Mouse (Mus musculus) megakaryocyte, embryonic 14.5 days (primary cell): Measurements from ENCODE around the gene Dda1. TPM values are rescaled to one million over a fixed set of nuclear protein-coding genes. Genes with fewer than 3 reads are reported as not detected.
A peak's percentile ranks its signal among the peaks of the same experiment; 100 is the strongest.

ENCODE experiments used
- H3K27me3 ChIP-seq: replicated peaks from 2 replicates; pipeline ENCODE3; 2012; ENCODE audit warnings: inconsistent platforms
- H3K36me3 ChIP-seq: replicated peaks from 2 replicates; pipeline ENCODE3; 2012; ENCODE audit warnings: low read length, inconsistent platforms, mixed read lengths
- H3K4me1 ChIP-seq: 2 replicates; pipeline ENCODE4 v1.6.1; 2012; ENCODE audit warnings: inconsistent platforms
- H3K4me3 ChIP-seq: replicated peaks from 2 replicates; pipeline ENCODE3; 2012; ENCODE audit warnings: moderate library complexity, mild to moderate bottlenecking, inconsistent platforms
- H3K9me3 ChIP-seq: 2 replicates; pipeline ENCODE4 v1.6.1; 2012; ENCODE audit warnings: inconsistent platforms
- FLI1 ChIP-seq: IDR thresholded peaks from 2 replicates; pipeline ENCODE4 v1.6.1; 2012; ENCODE audit warnings: low read length, inconsistent platforms, mixed read lengths
- GATA1 ChIP-seq: IDR thresholded peaks from 3 replicates; pipeline ENCODE4 v1.6.1; 2012; ENCODE audit warnings: mixed read lengths, low read length, inconsistent platforms, borderline replicate concordance
- polyA plus RNA-seq: library from polyadenylated mRNA; stranded (reverse); fragments of >175 nt; gene quantifications from 2 replicates; pipeline ENCODE4 v1.2.3, GENCODE M21; 2012; ENCODE audit warnings: low replicate concordance; ENCODE audit not compliant: insufficient read depth

Gene Dda1
- polyA plus RNA-seq, 1 experiment: 346 TPM

DNA sequence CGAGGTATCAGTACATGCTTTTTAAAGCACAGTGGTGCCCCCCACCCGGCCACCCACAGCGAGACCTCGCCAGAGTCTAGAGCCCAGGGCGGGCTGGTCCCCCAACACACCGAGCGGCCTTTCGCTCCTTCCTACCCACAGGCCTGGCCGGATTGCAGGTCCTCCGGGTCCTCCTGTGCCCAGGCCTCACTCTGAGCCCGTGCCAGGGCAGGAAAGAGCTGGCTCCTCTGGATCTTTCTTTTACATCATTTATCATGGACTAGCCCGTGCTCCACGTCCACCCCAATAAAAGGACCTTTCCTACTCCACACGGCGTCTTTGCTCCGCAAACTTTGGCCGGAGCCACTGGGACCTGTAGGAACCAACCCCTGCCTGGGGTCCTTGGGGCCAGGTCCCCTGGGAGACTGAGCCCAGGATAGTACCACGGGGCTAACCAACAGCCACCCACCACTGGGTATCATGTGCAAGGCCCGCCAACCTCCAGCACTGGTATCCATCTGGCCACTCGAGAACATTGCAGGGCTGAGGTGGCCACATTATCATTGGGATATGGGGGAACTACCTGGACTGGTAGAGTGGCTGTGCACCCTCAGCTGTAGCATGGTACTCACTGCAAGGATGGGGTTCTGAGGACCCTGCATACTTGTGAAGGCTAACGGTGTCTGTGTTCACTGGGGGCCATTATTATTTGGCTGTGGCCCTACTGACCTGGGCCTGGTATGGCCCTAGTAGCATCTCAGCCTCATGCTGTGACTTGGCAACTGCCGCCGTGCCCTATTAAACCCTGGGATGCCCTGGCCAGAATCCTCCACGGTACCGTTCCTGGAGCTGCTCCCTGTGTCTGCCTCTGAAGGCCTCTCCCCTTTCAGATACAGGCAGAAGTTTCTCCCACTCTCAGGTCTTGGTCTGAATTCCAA lies 6.0 kb downstream of the Dda1 start:
- TF ChIP-seq FLI1 (no peak), GATA1 (no peak)
- Histone ChIP-seq H3K4me1 (peaks cover 50% of the 10 kb centered on the region), H3K27me3 (peaks cover 2% of the 10 kb centered on the region), H3K36me3 (peaks cover 57% of the 10 kb centered on the region), H3K9me3 (no peaks in the 10 kb centered on the region), H3K4me3 (peak overlapping the region; percentile 94)

DNA sequence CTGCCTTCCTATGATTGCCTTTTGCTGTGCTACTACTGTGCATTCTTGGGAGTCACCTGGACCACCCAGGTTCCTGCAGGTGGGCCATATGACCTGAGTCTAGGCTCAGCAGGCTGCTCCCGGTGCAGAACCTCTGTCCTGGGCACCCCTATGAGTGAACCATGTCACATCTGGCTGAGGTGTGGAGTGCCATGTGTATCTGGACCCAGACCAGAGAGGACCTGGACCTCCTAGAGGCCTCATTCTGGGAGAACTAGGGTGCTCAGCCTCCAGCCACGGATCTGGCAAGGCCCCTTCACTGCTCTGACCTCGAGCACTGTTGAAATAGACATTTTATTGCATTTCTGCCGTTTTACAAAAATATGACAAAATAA lies 6.7 kb downstream of the Dda1 start:
- TF ChIP-seq GATA1 (no peak), FLI1 (no peak)
- Histone ChIP-seq H3K27me3 (peaks cover 2% of the 10 kb centered on the region), H3K9me3 (no peaks in the 10 kb centered on the region), H3K36me3 (peaks cover 51% of the 10 kb centered on the region), H3K4me3 (peak overlapping the region; percentile 94), H3K4me1 (peaks cover 43% of the 10 kb centered on the region)

DNA sequence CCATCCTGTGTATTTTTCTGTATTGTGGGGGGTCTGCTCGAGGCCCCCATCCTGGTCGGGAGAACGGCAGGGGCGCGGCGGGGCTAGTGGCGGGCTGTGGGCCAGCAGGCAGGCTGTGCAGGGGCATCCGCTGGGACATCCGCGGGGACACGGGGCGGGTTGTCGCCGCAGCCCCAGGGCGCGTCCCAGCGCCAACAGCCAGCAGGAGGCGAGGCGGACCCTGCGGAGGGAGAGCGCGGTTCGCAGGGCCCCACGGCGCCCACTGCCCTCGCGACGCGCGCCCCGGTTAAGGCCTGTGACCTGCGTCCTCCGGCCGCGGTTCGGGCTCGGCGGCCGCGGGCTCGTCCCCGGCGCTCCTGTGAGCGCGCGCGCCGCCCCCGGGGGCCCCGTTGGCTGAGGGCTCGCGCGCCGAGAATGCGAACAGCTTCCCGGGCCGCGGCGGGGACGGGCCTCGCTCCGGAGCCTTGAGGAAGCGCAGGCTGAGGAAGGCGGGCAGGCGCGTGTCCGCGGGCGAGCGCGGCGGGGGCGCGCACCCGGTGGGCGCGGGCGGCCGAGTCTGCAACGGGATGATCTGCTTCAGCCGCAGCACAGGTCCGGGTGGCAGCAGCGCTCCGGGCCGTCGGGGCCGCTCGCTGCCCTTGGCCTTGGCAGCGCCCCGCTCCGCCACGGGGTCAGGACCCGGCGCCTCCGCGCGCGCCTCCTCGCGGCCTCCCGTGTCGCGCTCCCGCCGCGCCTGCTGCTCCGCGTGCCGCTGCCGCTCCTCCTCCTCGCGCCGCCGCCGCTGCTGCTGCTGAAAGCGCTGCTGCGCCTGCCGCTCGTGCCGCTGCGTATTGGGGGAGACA lies 7.3 kb downstream of the Dda1 start:
- TF ChIP-seq GATA1 (no peak), FLI1 (no peak)
- Histone ChIP-seq H3K4me3 (peak overlapping the region; percentile 94), H3K36me3 (peaks cover 45% of the 10 kb centered on the region)

DNA sequence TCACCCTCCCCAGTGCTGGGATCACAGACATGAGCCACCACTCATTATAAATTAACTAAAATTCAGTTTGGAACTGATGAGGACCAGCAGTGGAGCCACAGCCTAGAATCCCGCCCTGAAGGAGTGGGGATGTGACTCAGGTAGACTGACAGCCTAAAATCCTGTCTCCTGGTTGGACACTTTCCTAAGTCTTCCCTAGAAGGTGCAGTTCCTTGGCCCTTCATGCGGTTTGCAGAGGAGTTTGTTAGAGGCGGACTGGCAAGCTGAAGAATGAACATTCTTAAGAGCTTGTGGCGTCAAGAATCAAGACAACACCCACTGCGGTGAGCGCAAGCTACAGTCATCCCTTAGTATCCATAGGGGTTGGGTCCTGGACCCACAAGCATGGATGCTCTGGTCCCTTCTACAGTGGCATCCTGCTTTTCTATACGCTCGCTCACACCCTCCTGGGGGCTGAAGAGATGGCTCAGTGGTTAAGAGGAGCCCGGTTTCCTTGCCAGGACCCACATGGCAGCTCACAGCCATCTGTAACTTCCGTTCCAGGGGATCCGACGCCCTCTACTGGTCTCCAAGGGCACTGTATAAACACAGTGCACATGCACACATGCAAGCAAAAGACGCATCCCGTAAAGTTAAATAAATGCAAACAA lies 8.3 kb downstream of the Dda1 start:
- peaks cover 35% of the 10 kb centered on the region for H3K36me3 ChIP-seq
- no peaks in the 10 kb centered on the region for H3K9me3 ChIP-seq
- peaks cover 7% of the 10 kb centered on the region for H3K27me3 ChIP-seq
- peak overlapping the region; percentile 94 for H3K4me3 ChIP-seq
- TF ChIP-seq FLI1: no peak
- no peak for TF ChIP-seq GATA1
- peaks cover 30% of the 10 kb centered on the region for H3K4me1 ChIP-seq

More for the DNA sequence above, 7.3 kb downstream of the Dda1 start:
- H3K4me1 ChIP-seq: peaks cover 37% of the 10 kb centered on the region
- H3K27me3 ChIP-seq: peaks cover 5% of the 10 kb centered on the region
- H3K9me3 ChIP-seq: no peaks in the 10 kb centered on the region

DNA sequence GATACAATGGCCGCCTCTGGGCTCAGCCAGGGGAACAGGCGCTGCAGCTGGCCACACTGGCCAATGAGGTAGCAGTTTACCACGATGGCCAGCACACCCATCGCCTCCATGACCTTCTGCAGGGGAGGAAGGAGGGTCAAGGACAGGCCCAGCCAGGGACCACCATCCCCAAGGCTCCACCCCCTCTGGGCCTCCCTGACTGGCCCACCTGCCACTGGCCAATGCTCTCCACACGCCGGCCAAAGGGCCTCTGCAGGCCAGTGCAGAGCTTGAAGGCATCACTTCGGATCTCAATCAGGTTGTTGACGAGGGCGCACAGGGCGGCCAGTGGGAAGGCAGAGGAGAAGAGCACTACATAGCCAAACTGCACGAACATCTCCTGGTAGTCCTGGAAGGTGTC lies 9.9 kb downstream of the Dda1 start:
- H3K9me3 ChIP-seq: no peaks in the 10 kb centered on the region
- peaks cover 40% of the 10 kb centered on the region for H3K4me1 ChIP-seq
- peaks cover 19% of the 10 kb centered on the region for H3K36me3 ChIP-seq
- TF ChIP-seq GATA1 (no peak), FLI1 (no peak)
- H3K27me3 ChIP-seq: peaks cover 7% of the 10 kb centered on the region
- no peak overlapping the region for H3K4me3 ChIP-seq

DNA sequence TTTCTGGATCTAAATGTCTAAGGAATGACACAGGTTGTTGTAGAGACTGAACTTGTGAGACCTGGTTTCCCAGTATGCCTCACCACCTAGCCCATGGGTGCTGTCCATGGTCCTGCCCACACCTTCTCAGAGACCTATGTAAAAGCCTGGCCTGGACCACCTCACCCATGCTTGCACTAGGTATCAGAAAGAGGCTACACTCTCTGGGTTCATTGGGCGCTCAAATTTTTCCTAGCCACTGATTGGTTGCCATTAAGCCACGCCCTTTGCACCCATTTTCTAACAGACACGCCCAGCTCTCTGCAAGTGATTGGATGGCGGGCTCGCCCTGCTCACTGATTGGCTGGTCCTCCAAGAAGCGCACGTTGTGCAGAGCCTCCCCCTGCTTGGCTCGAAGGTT lies 14.9 kb downstream of the Dda1 start:
- Histone ChIP-seq H3K27me3 (peaks cover 19% of the 10 kb centered on the region), H3K4me3 (no peak overlapping the region), H3K4me1 (peaks cover 56% of the 10 kb centered on the region), H3K9me3 (no peaks in the 10 kb centered on the region), H3K36me3 (no peaks in the 10 kb centered on the region)
- TF ChIP-seq FLI1: no peak
- no peak for TF ChIP-seq GATA1

DNA sequence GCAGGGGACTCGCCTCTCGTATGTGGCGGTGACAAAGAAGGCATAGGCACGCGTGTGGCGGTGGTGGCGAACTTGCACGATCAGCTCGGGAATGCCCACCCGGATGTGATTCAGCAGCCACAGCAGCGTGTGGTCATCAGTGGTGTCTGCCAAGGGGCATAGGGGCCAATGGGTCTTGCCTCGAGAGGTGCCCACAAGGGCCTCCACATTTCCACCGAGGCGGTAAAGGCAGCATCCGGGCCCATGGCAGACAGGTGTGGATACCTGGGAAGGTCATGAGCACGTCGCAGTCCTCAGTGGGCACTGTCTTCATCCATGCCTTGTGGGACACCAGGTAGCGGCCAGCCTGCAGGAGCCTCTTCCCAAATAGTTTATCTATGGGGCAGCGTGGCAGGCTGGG lies 15.7 kb downstream of the Dda1 start:
- peak overlapping the region; percentile 64 for H3K4me3 ChIP-seq
- peaks cover 17% of the 10 kb centered on the region for H3K27me3 ChIP-seq
- no peaks in the 10 kb centered on the region for H3K9me3 ChIP-seq
- TF ChIP-seq GATA1: no peak
- no peak for TF ChIP-seq FLI1
- H3K36me3 ChIP-seq: peaks cover 2% of the 10 kb centered on the region
- peaks cover 64% of the 10 kb centered on the region for H3K4me1 ChIP-seq

DNA sequence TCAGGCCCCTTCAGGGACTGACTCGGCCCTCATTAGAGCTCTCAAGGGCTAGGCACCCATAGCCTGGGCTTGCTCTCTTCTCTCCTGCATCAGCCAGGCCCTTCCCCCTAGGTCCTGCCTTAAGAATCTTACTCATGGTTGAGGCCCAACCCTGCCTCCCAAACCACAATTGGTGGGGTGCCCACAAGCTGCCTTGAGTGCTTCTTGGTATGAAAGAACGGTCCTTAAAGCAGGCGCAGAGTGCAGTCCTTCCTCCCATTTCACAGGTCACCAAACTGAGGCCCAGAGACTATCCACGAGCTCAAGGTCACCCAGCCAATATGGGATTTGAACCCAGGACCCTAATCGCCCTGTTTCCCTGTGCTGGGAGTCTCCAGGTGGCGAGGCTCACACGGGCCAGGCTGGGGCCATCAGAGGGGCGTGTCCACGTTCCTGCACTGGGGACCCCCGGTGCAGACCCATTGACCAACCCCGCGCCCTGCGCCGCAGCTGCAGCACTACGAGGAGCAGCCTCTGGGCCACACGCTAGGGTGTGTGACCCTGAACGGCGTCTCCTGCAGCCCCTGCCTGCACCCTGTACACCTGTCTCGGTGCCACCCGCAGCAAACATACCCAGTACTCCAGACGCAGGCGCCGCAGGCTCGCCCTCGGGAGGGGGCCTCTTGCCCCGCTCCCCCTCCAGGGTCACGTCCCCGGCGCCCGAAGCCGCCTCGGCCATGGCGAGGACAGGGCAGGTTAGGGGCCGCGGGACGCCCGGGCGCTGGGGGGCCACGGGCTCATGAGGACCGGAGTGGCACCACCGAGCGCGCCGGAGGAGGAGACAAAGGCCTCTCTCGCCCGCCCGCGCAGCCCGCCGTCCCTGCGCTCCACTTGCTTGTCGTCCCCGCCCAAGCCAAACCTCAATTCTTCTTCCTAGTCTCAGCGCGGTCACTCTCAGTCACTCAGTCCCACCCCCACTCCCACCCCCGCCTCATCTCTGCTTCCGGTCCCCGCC lies 16.4 kb downstream of the Dda1 start, which contains the start of gene Ano8:
Ano8 (minus strand) TSS at position 822 of the 994 bp plus-strand sequence.
- Histone ChIP-seq H3K4me1 (peaks cover 70% of the 10 kb centered on the region), H3K27me3 (peaks cover 17% of the 10 kb centered on the region)
- TF ChIP-seq FLI1 (no peak), GATA1 (no peak)

DNA sequence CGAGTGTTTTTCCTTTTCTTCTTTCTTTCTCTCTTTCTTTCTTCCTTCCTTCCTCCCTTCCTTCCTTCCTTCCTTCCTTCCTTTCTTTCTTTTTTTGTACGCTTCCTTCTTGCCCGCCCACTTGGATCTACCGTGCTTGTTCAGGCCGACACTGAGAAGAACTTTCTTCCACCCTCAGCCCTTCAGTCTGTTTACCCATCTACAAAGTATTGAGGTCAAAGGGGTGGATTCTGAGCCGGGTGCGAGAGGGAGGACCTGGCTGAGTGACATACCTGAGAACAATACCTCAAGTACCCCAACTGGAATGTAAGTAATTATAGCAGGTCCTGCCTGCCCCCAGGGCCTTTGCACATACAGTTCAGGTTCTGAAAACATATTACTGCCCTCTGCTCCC lies 17.1 kb downstream of the Dda1 start:
- Histone ChIP-seq H3K9me3 (no peaks in the 10 kb centered on the region), H3K27me3 (peaks cover 15% of the 10 kb centered on the region), H3K4me1 (peaks cover 70% of the 10 kb centered on the region), H3K36me3 (peaks cover 15% of the 10 kb centered on the region), H3K4me3 (peak overlapping the region; percentile 7)
- TF ChIP-seq GATA1: no peak
- TF ChIP-seq FLI1: no peak

More for the DNA sequence above, 16.4 kb downstream of the Dda1 start, which contains the start of gene Ano8:
- Histone ChIP-seq H3K4me3 (peak within 1 kb of the TSS; percentile 94), H3K36me3 (peaks cover 9% of the 10 kb centered on the region), H3K9me3 (no peaks in the 10 kb centered on the region)
